Mouse (Mus musculus) ovary, postnatal 10 days (tissue): ENCODE measurements around the gene Fam126a.

Source experiments
- DNase-seq: peaks from one replicate; pipeline ENCODE4 v3.0.0; 2022; ENCODE audit warnings: low spot score

Fam126a gene

DNA sequence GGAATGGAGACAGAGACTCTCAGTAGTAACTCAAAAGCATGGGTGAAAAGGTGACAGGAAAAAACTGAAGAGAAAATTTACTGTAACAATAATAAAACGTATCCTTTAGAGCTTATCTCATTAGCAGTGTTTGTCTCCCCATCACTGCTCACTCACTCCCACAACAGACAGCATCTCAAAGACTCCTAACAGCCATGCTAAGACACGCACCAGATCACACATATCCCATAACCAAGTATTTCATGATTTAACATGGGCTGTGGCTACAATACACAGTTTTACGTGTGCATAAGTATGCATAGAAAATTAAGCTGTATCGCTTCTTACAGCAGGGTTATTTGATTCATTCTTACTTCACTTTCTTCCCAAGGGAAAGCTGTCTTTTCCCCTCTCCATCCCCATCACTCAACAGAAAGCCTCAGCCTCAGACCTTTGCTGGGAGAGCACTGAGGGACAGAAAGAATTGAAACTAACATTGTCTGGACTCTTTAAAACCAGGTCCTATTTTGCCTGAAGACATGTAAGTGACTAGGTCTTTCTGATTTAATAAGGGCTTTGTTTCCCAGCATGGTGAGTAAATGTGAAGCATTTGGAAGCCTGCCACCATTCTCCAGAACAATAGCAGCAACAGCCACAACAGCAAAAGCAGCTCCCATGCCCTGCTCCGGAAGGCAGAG is 37.5 kb downstream of the Fam126a start:
- DNase-seq: no peak

DNA sequence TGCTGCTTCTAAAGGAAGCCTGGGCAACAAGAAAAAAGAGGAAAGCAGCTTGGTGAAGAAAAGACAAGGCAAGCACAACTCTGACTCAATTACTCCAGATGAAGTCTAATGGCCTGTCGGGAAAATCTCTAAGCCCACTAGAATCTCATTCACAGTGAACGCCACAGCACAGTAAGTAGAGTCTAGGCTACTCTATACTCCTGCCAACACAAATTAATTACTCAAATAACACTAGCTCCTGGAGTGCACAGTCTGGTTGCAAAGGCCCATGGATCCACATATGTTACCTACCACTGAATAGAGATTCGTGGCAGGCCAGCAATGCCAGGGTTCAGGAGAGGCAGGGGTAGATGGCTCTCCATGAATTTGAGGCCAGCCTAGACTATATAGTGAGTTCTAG is 40.5 kb downstream of the Fam126a start:
- no peak for DNase-seq

DNA sequence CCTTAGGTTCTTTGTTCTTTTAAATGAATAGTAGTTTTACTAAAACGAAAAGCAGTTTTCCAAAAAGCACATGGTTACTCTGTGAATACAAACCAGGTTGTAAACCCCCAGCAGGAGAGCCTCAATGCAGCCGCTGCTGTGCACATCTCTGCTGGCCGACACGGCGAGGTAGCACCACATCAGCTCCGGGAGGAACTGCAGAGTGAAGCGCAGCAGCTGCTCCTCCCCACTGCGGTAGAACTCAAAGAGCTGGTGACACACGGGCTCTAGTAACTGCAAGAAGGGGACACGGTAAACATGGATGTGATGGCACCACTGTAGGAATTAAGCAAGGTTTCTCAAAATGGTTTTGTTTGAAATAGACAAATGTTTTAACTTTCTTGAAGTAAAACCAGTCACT is 42.7 kb downstream of the Fam126a start:
- no peak for DNase-seq

DNA sequence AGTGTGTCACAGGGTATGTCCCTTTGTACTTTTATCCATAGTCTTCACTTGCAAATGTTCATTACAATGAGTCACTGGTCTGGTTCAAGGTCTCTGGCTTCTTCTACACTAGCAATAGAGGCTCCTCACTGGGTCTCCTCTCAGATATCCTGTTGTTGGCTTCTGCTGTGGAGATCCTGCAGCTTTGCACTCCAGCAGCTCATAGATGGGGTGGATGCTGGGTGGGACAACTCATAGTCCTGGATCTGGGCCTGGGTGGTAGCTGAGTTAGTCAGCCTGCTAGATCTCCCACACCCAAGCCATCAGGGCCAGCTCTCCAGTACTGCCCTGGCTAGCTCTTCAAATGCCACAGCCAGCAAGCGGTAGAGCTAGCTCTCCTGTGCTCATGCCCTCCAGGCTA is 48.4 kb downstream of the Fam126a start:
- no peak for DNase-seq

DNA sequence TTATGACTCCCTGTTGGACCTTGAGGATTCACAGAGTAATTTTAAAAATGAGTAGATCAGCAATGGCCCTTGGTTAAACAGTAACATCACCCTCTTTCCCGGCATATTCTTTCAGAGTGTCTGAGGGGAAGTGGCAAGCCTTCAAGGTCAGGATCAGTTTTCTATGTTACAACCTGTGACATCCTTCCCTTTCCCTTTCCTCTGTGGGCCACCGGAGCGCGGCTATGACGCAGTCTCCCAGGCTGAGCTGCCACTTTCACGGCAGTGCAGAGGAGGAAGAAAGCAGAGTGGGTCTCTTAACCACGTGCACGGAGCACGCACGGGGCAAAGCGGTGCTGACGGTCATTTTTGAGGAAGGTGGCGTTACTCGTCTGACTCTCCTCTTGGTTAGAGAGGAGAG is 52.0 kb downstream of the Fam126a start:
- no peak for DNase-seq

DNA sequence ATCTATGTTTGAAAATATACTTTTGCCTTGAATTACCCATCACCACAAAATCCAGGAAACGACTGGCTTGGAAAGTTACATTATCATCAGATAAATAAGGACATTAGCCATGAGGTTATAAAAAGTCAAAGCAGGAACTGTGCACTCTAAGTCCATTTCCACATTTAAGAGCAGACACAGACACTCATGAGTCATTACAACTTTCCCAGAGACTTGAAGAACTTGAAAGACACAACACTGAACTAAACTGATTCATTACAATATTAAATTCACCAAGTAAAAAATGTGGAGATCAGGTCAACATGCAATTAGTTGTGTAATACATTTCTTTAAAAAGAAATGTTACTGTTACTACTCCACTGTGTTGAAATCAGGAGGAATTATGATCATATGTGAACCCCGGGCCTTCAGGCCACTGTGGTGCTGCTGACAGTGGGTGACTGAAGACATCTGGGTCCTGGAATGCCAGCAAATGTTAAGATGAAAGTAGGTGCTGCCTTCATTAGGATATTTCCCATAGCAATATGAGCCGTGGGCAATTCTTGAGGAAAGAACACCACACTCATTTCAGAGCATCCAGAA is 55.4 kb downstream of the Fam126a start:
- DNase-seq: no peak

DNA sequence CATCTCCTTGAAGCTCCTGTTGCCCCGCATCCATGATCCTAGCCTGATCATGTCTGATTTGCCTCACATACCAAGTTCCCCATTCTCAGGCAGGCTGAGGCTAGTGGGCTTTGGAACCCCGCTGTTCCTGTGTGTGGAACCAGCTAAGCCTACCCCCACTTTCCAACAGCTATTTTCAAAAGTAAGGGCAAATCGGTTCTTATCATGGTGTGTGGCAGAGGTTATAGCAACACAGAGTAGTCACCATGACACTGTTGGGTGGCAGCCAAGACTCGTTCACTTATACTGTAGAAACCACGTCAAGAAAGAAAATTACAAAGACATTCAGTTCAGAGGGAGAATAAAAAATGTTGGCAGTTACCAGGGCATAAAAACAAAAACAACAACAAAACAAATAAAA is 62.8 kb downstream of the Fam126a start:
- no peak for DNase-seq

DNA sequence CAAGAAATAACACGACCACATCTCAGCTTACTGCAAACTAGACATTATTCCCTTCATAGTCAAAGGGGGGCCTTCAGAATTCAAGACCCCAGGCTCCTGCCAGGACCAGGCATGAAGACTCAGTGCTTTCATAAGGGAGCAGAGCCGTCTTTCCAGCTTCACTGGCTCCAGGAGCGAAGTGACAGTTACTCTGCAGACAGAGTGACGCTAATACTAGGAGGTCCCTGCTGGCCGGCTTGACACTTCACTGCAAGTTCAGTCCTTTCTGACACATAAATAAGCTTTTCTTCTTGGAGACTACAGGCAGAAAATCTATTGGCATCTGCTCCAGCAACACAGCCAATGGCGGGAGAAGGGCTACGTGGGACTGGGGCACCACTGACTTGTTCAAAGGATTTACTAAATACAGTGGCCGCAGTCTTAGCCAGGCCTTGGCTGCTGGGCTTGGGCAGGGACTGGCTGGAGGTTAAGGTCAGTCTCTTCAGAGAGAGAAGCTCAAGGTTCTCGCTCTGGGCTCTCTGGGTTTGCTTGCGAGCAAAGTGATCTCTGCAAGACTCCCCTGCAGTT is 65.8 kb downstream of the Fam126a start:
- DNase-seq: no peak

DNA sequence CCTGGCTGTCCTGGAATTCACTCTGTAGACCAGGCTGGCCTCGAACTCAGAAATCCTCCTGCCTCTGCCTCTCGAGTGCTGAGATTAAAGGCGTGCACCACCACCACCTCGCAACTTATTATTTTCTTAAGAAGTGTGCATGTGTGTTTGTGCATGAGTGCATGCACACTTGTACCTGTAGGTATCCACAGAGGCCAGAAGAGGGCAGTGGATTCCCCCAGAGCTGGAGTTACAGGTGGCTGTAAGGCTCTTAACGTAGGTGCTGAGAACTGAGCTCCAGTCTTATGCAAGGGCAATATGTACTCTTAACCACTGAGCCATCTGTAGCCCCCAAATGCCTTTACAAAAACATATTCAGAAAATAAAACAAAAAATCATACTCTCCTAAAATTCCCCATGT is 77.4 kb downstream of the Fam126a start:
- no peak for DNase-seq

DNA sequence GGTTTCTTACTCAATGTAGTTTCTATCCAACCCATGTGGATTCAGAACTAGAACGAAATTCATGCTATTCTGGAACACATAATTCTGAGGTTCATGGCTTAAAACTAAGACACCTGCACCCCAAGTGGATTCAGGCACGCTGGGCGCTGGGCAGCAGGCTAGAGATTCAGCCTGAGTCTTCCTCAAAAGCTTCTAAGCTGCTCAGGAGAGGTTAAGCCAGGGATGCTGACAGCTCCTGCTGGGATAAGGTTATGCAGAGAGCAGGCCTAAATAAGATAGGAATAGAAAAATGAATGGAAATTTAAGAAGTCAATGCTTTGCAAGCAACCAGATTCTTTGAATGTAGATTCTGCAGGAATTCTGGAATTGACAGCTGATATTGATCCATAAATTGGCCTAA is 82.4 kb downstream of the Fam126a start:
- no peak for DNase-seq

DNA sequence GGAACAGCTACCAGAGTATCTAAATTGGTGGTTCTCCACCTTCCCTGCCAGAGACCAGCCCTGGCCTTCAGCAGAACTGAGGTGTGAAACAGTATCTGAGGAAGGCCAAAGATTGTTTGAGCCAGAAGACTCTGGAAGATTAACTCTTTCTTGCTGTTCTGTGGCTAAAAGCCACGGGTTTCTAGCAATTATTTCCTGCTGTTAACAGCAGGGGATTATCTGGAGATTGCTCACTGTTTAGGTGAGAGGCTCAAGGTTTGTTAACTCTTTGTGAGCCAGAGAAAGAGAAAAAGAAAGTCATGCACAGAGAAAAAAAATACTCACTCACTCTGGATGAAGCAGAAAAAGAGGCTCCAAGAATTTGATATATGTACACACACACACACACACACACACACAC is 85.4 kb downstream of the Fam126a start:
- no peak for DNase-seq

DNA sequence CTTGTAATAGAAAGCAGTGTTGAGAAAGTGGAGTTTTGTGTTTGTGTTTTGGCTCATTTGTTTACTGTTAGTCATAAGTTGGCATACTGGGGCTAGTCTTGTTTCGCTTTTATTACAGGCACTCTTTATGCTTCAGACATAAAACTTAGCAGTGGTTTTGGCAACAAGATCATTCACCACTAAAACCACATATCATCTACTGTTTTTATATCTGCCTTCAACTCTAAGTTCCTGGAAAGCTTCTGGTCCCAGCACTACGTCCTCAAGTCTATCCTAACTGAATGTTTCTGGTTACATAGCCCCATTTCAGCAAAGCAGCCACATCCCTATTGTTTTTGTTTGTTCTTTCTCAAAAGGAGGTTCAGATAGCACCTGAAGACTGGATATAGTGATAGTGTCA is 87.0 kb downstream of the Fam126a start:
- no peak for DNase-seq

DNA sequence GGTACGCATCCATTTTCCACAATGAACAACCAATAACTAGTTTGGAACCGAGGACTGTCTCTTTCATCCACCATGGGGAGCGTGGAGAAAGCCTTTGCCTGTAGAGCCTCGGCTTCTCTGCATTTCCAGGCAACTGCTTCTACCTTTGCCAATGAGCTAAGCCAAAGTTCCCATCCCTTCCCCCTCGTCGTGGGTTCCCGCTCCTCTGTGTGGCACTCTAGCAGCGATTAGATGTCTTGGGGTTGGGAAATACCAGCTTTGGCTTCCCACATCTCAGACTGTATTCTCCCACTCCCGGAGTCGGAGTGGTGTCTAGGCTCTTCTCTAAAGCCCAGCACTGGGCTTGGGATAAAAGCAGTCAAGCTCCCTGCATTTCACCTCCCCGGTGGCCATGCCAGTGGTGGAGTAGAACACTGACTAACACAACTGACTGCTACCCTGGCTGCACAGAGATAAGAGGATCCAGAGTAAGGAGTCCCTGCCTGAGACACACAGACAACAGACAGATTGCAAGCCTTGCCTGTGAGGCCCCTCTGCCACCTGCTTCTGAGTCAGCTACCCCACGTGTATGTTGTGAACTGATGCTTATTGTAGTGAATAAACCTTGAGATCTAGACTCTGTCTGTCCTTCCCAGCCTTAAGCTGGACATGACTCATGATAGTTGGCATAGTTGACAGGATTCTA is 106.9 kb downstream of the Fam126a start:
- no peak for DNase-seq

DNA sequence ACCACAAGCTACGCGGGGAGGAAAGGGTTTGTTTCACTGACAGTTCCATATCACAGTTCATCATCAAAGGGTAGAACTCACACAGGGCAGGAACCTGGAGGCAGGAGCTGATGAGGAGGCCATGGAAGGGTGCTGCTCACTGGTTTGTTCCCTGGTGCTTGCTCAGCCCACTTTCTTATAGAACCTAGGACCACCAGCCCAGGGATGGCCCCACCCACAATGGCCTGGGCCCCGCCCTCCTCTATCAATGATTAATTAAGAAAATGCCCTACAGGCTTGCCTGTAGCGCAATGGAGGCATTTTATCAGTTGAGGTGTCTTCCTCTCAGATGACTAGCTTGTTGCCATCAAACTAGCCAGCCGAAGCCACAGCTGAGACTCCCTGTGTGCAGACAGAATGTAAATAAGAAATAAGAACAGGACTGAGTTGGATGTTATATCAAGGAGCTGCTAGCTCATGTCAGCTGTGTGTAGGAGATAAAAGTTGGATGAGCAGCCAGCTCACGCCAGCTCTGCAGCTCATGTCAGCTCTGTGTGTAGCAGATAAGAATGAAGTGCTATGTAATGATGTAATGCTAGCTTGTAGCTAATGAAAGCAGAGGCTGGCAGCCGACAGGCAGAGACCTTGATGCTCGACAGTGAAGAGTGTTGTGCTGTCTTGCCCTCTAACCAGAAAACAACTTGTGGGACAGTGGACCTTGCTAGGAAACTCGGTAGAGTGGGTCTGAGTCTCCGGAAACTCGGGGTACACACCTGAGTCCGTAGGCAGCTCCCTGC is 107.8 kb downstream of the Fam126a start:
- no peak for DNase-seq

DNA sequence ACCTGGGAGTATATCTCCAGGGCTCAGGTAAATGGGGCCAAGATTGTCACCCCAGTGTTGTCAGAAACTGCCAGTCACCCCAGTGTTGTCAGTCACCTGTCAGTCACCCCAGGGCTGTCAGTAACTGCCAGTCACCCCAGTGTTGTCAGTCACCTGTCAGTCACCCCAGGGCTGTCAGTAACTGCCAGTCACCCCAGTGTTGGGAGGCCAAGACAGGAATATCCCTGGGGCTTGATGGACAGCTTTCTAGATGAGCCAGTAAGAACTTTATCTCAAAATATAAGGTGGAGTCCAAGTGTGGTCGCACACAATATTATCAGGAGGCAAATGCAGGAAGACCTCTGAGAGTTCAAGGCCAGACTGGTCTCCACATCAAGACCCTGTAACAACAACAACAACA is 109.2 kb downstream of the Fam126a start:
- DNase-seq: no peak

DNA sequence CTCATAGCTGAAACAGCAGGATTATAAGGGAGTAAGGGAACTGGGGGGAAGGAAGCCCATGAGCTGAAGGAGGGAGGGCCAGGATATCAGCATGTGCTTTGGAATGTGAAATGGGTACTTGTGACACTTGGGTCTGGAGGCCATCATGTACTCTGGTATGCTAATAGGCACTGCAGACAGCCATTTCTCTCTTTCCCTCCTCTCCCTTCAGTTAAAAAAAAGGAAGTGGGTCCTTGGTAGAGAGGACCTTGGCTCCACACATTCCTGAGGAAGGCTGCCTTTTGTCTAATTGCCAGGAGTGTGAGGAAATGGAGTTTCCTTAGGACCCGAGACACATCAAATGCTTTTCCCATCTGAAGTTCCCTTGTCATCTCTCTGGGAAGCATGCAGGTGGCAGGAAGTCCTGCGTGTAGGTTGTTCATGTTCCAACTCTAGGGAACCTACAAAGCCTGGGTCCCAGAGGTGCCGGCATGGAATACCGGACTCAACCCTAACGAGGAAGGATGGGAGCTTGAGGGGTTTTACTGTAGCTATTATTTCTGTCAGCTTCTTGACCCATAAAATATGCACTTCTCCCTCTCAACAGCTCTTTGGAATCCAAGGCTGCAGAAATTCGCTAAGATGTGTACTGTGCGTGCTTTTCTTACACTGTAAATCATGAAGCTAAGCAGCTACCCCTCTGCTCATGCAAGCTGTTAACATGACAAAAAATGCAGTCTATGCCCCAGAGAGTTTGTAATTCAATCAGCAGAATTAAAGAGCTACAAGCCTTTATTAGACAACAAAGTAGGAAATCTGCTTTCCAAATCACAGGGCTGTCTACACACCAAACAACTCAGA is 110.4 kb downstream of the Fam126a start:
- DNase-seq: no peak

DNA sequence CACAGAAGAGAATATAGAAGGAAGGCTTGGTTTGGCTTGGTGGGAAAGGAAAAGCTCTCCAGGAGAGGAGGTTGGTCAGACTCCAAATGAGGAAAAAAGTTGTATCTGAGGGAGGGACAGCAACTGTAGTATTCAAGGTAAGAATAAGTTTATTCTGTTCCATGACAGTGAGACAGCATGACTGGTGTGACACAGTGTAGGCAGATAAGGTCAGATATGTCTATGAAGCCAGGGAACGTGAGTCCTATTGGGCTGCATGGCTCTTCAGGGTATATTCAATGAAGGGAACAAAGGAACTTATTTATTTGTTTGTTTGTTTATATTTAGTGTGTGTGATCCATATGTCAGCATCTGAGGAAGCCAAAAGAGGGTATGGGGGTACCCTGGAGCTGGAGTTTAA is 113.2 kb downstream of the Fam126a start:
- DNase-seq: no peak

DNA sequence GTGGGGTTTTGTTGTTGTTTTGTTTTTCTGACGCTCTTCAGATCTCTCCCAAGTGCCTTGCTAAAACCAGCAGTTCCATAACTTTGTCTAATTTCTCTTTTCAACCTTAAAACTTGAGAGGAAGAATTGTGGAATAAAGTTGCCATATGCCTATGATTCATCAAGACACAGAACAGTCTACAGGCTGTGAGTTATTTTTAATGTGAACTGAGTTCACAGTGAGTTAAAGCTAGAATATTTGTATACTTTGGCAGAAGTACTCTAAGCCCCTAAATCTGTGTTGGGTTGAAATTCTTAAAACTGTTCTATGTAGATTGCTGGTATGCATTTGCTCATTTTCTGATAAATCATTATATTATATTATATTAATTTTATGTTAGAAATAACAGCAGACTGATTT is 118.9 kb downstream of the Fam126a start:
- no peak for DNase-seq

DNA sequence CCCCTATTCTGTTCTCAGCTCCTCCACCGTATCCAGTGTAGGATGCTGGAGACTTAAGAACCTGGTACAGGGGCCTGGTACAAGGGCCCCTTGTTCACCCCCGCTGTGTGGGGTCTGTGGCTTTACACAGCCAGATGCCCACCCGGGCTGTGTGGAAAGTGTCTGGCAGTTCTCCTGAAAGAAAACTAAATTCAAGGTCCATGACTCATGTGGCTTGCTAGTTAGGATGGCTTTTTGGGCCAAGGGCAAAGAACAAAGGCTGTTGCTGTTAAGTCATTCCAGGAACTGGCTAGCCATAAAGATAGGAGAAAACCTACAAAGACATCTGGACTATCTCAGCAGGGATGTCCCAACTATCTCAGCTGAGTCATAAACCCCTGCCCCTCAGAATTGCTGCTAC is 121.2 kb downstream of the Fam126a start:
- no peak for DNase-seq

DNA sequence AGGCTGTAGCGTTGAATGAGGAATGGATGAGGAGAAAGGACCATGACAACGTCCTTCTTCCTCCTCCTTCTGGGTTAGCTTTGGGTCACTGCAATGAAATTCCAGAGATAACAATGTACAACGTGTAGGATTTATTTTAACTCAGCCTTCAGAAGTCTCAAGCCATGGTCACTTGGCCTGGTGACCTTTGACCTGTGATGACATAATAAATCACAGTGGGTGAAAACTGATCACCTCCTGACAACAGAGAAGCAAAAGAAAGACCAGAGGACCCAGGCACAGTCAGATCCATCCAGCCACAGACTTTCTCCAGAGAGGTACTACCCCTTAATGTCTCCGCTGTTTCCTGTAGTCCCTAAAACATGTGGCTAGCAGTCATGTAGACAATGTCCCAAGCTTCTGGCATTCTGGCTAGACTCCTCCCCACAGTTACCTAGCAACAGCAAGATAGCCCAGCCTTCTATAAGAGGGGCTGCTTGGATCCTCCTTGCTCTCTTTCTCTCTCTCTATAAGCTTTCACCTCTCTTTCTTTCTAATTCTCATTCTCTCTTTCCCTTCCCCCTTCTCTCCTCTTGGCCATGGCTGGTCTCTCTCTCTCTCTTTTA is 121.9 kb downstream of the Fam126a start:
- no peak for DNase-seq

DNA sequence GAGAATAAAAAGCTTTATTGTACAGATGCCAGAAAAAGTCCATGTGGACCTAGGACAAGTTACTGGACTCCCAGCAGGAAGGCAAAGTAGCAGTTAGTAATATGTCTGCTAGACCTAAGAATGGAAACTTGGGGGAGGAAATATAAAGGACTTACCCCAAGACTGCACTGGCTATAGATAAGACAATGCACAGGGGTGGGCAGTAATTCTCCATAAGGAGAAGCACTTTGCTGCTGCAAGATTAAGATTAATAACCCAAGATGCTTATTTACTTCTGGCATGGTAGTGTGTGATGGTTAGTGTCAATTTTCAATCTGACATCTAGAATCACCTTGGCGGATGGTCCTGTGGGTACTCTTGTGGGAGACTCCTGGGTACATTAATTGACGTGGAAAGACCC is 128.3 kb downstream of the Fam126a start:
- DNase-seq: no peak
